ENCODE assay signal across 8 mouse cellular contexts in genomic region chr15:74075903-74076721, GRCm38 (mm10).
DNase-seq lines count a peak whose midpoint lies in the region; ATAC-seq and TF ChIP-seq lines count a peak whose summit lies in the region.

No protein-coding gene starts in this region.

- no peak for TF ChIP-seq POLR2A in testis, adult 2 months (IDR thresholded peaks at IDR 0.05; ENCODE audit: control insufficient read depth, low read depth, low read length)

- no peak overlapping the region for H3K27ac ChIP-seq in limb, embryonic 10.5 days
- 0 out of 2 replicates have a peak overlapping the region, but pooled peaks have one; percentile 4 for H3K27ac ChIP-seq in midbrain, embryonic 16.5 days (ENCODE audit: low read length)
- H3K27ac ChIP-seq in testis, adult 2 months (ENCODE audit: control insufficient read depth, insufficient read depth, low read depth, low read length) = no peak overlapping the region

- WGBS in limb, embryonic 10.5 days = 60% methylated on average over 16 of the region's 16 CpGs
- WGBS in midbrain, embryonic 16.5 days = 23% methylated on average over 16 of the region's 16 CpGs

- H3K9ac ChIP-seq in midbrain, embryonic 16.5 days (ENCODE audit: low read depth, low read length) = no peak overlapping the region

- no peaks in the 10 kb centered on the region for H3K36me3 ChIP-seq in limb, embryonic 10.5 days
- H3K36me3 ChIP-seq in midbrain, embryonic 16.5 days (ENCODE audit: control insufficient read depth, insufficient read depth, low read length) = no peaks in the 10 kb centered on the region
- H3K36me3 ChIP-seq in testis, adult 2 months (ENCODE audit: control insufficient read depth, insufficient read depth, low read length) = no peaks in the 10 kb centered on the region

- peak; percentile 10; the same call in 1 of the 2 replicates for TF ChIP-seq CTCF in testis, adult 2 months (IDR thresholded peaks at IDR 0.05; ENCODE audit: control insufficient read depth, insufficient read depth, insufficient replicate concordance, low read depth, low read length)

- H3K9me3 ChIP-seq in limb, embryonic 10.5 days (replicated peaks) = no peaks in the 10 kb centered on the region
- H3K9me3 ChIP-seq in midbrain, embryonic 16.5 days (replicated peaks; ENCODE audit: control insufficient read depth, low read length, poor library complexity, severe bottlenecking) = no peaks in the 10 kb centered on the region

- no peaks in the 10 kb centered on the region for H3K27me3 ChIP-seq in limb, embryonic 10.5 days (ENCODE audit: low read depth, poor library complexity, severe bottlenecking)
- H3K27me3 ChIP-seq in midbrain, embryonic 16.5 days (ENCODE audit: control insufficient read depth, insufficient read depth, low read depth, low read length) = no peaks in the 10 kb centered on the region
- no peaks in the 10 kb centered on the region for H3K27me3 ChIP-seq in testis, adult 2 months (ENCODE audit: control insufficient read depth, insufficient read depth, low read length)

- peak; percentile 71 for ATAC-seq in granulocyte monocyte progenitor cell, adult 5-6 weeks (replicated peaks; ENCODE audit: poor library complexity, severe bottlenecking)
- ATAC-seq in midbrain, embryonic 16.5 days = peak; percentile 58; the same call in 1 of the 2 replicates

- no peaks in the 10 kb centered on the region for H3K4me1 ChIP-seq in limb, embryonic 10.5 days
- H3K4me1 ChIP-seq in midbrain, embryonic 16.5 days (ENCODE audit: control insufficient read depth, insufficient read depth, low read length) = peaks cover 5% of the 10 kb centered on the region; the same call in 1 of the 2 replicates
- no peaks in the 10 kb centered on the region for H3K4me1 ChIP-seq in testis, adult 2 months (ENCODE audit: control insufficient read depth, insufficient read depth, low read length)

- H3K4me3 ChIP-seq in limb, embryonic 10.5 days = no peak overlapping the region
- H3K4me3 ChIP-seq in midbrain, embryonic 16.5 days (ENCODE audit: low read depth, low read length) = no peak overlapping the region
- H3K4me3 ChIP-seq in testis, adult 2 months (ENCODE audit: control insufficient read depth, low read depth, low read length) = no peak overlapping the region

- DNase-seq in cerebellum, adult 11 months = peak; percentile 16
- DNase-seq in cerebellum, adult 9-11 months = no peak
- DNase-seq in embryo, embryonic 11.5 days (ENCODE audit: low read depth, low spot score) = peak; percentile 88
- peak; percentile 52 to 83 for DNase-seq in kidney, adult 8-10 months
- DNase-seq in limb, embryonic 10.5 days (ENCODE audit: low spot score) = peak; percentile 93

- H3K4me2 ChIP-seq in midbrain, embryonic 16.5 days (ENCODE audit: low read length) = peak overlapping the region; percentile 2; the same call in 1 of the 2 replicates
